Mouse (Mus musculus): Measurements from ENCODE around the gene Barhl2. TPM values are rescaled to one million over a fixed set of nuclear protein-coding genes. Genes with fewer than 3 reads are reported as not detected.

Barhl2 gene
- polyA plus RNA-seq, 1 experiment from 2014 or later, result 1.8 TPM

DNA sequence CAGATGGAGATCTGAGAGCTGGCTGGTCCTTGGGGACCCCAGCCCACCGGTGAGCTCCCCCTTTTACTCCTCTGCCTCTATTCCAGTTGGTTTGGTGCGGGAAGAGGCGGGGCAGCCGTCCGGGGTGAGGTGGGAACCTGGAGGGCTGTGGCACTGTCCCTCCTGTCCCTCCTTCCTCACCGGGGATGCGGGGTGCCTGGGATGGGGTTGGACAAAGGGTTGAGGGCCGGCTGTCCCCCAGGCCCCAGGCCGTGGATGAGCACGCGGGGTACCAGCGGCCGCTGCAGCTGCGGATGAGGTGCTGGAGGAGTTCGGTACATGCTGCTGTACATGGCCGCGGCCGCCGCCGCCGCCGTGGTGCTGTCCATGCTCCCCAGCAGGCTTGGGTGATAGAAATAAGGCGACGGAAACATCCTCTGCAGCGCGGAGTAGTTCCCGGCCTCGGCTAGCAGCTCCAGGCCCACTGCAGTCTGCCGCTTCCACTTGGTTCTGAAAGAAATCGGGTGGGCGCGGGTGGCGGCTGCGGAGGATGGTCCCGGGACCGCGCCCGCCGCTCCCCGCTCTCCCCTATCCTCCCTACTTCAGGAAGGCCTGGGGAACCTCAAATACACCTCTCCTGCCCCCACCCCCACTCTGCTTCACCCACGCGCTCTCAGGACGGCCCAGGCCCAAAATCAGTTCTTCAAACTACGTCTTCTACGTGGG, 4.6 kb downstream of the Barhl2 start:
- H3K9me3 ChIP-seq (replicated peaks), result no peaks in the 10 kb centered on the region
- no peak for ATAC-seq (ENCODE audit: low FRiP score)
- peaks cover 18% of the 10 kb centered on the region for H3K4me1 ChIP-seq
- peak overlapping the region; percentile 16 for H3K4me3 ChIP-seq (replicated peaks)
- peaks cover 81% of the 10 kb centered on the region for H3K27me3 ChIP-seq (replicated peaks)
- WGBS, result under 1% methylated on average over 44 of the region's 45 CpGs
- H3K4me2 ChIP-seq, result no peak overlapping the region
- H3K9ac ChIP-seq (replicated peaks), result no peak overlapping the region
- H3K27ac ChIP-seq (replicated peaks), result no peak overlapping the region
- no peaks in the 10 kb centered on the region for H3K36me3 ChIP-seq

- no peak overlapping the region for H3K9ac ChIP-seq (replicated peaks)
- H3K27me3 ChIP-seq (replicated peaks), result peaks cover 83% of the 10 kb centered on the region
- peaks cover 17% of the 10 kb centered on the region for H3K4me1 ChIP-seq
- WGBS, result 4% methylated on average over 4 of the region's 4 CpGs
- H3K36me3 ChIP-seq, result no peaks in the 10 kb centered on the region
- no peaks in the 10 kb centered on the region for H3K9me3 ChIP-seq (replicated peaks)
- no peak overlapping the region for H3K4me2 ChIP-seq
- no peak overlapping the region for H3K4me3 ChIP-seq (replicated peaks)
- H3K27ac ChIP-seq (replicated peaks), result no peak overlapping the region
- no peak for ATAC-seq (ENCODE audit: low FRiP score)
These were observed 5.3 kb downstream of the Barhl2 start for GRCm38 (mm10) chr5:106452686-106453085.

DNA sequence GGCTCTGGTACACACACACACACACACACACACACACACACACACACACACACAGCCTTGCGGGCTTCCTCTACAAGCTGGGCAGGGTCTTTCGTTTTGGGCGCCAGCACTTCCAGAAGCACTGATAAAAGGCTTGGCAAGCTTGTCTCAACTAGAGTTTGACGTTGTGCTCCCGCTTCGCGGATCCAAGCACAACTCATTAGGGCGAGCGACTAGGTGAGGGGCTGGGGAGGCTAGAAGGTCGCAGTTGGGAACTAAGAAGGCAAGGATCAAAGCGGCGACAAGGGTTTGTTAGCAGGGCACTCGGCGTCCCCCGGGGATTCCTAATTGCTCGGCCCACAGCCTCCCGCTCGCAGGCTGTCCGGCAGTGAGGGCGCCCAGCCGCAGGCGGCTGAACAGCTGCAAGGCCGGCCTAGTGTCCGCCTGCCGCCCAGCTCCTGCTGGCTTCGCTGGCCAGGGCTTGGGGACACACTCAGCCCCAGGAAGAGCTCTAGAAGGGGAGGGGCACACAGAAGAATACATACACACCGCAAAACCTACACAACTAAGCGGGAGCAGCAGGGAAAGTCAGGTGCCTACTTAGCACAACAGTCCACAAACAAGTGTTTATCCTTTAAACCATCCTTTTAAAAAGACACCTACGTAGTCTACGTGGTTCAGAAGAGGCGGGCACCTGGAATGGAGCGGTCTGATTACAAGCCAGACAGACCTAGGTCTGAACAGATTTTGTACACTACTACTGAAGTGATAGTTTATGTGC, 6.1 kb downstream of the Barhl2 start:
- no peaks in the 10 kb centered on the region for H3K9me3 ChIP-seq (replicated peaks)
- no peak overlapping the region for H3K27ac ChIP-seq (replicated peaks)
- ATAC-seq (ENCODE audit: low FRiP score), result no peak
- peak overlapping the region; percentile 19; the same call in 1 of the 2 replicates for H3K4me2 ChIP-seq
- WGBS, result 1% methylated on average over 32 of the region's 32 CpGs
- H3K27me3 ChIP-seq (replicated peaks), result peaks cover 86% of the 10 kb centered on the region
- H3K4me1 ChIP-seq, result peaks cover 17% of the 10 kb centered on the region
- peak overlapping the region; percentile 13; the same call in 1 of the 2 replicates for H3K4me3 ChIP-seq (replicated peaks)
- no peaks in the 10 kb centered on the region for H3K36me3 ChIP-seq
- no peak overlapping the region for H3K9ac ChIP-seq (replicated peaks)

DNA sequence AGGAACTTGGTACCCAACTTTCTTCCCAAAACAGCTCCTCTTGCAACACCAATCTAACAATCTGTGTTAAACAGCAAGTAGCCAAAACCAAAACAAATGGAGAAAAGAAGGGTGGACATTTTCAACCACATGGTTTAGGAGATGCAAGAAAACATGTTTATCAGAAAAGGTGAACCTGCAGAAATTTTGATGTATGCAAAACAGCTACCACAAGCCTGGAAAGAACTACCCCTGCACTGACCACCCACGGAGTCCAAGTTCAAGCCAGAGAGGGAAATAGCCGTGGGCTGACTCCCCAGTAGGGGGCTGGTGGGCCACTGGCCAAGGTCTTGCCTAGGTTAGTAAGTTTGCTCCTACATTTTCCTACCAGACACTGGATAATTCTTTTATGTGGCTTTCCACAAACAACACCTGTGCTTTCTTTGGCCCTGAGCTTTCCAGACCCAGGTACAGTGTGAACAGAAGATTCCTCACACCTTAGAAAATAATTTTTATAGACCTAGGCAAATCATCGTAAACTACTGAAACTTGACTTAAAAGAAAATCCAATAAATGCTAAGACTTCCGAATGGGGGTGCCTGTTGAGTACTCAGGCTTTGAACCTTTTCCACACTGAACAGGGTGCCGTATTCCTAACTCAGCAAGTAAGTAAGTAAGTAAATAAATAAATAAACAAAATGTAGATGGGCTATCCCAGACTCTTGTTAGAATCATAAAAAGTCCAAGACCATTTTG, 7.4 kb downstream of the Barhl2 start:
- no peak for ATAC-seq (ENCODE audit: low FRiP score)
- Histone ChIP-seq H3K9me3 (replicated peaks) (no peaks in the 10 kb centered on the region), H3K4me1 (peaks cover 17% of the 10 kb centered on the region), H3K4me2 (no peak overlapping the region), H3K4me3 (replicated peaks) (no peak overlapping the region), H3K27ac (replicated peaks) (no peak overlapping the region), H3K27me3 (replicated peaks) (peaks cover 91% of the 10 kb centered on the region), H3K9ac (replicated peaks) (no peak overlapping the region), H3K36me3 (no peaks in the 10 kb centered on the region)
- WGBS, result 4% methylated on average over 5 of the region's 5 CpGs

- Histone ChIP-seq H3K4me2 (no peak overlapping the region), H3K36me3 (no peaks in the 10 kb centered on the region), H3K4me3 (replicated peaks) (no peak overlapping the region), H3K27ac (replicated peaks) (no peak overlapping the region), H3K9me3 (replicated peaks) (no peaks in the 10 kb centered on the region), H3K9ac (replicated peaks) (no peak overlapping the region), H3K4me1 (peaks cover 17% of the 10 kb centered on the region), H3K27me3 (replicated peaks) (peaks cover 90% of the 10 kb centered on the region)
- WGBS, result 8% methylated on average over 4 of the region's 4 CpGs
- ATAC-seq (ENCODE audit: low FRiP score), result no peak
These were observed 8.1 kb downstream of the Barhl2 start for GRCm38 (mm10) chr5:106449720-106450425.

DNA sequence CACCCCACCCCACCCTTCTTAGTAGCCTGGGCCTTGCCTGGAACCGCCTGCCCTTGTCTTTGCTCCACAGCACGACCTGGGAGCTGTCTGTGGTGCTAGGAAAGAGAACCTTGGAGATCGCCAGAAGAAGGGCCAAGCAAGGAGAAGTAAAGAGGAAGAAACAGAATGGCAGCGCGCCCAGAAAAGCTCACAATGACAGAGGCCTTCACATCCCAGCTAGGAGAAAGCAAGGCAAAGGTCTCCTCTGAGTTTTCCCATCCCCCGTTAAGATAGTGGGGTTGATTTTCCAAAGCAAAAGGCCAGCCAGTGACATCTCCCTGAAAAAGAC, 9.2 kb downstream of the Barhl2 start:
- no peak for ATAC-seq (ENCODE audit: low FRiP score)
- H3K4me1 ChIP-seq, result peaks cover 16% of the 10 kb centered on the region
- H3K27me3 ChIP-seq (replicated peaks), result peaks cover 87% of the 10 kb centered on the region
- under 1% methylated on average over 6 of the region's 6 CpGs for WGBS
- H3K27ac ChIP-seq (replicated peaks), result no peak overlapping the region
- H3K9me3 ChIP-seq (replicated peaks), result no peaks in the 10 kb centered on the region
- no peak overlapping the region for H3K4me3 ChIP-seq (replicated peaks)
- no peaks in the 10 kb centered on the region for H3K36me3 ChIP-seq
- H3K4me2 ChIP-seq, result no peak overlapping the region
- no peak overlapping the region for H3K9ac ChIP-seq (replicated peaks)

GRCm38 (mm10) chr5:106447951-106448797, 9.8 kb downstream of the Barhl2 start:
- Histone ChIP-seq H3K9me3 (replicated peaks) (no peaks in the 10 kb centered on the region), H3K9ac (replicated peaks) (no peak overlapping the region), H3K27ac (replicated peaks) (no peak overlapping the region), H3K4me2 (peak overlapping the region; percentile 29), H3K4me1 (peaks cover 10% of the 10 kb centered on the region), H3K27me3 (replicated peaks) (peaks cover 85% of the 10 kb centered on the region), H3K36me3 (no peaks in the 10 kb centered on the region), H3K4me3 (replicated peaks) (no peak overlapping the region)
- ATAC-seq (ENCODE audit: low FRiP score), result 0 out of 2 replicates have a peak, but pooled peaks have one; percentile 31
- WGBS, result 2% methylated on average over 50 of the region's 50 CpGs

- peaks cover 86% of the 10 kb centered on the region for H3K27me3 ChIP-seq (replicated peaks)
- peaks cover 8% of the 10 kb centered on the region for H3K4me1 ChIP-seq
- no peak overlapping the region for H3K27ac ChIP-seq (replicated peaks)
- WGBS, result 28% methylated on average over 14 of the region's 14 CpGs
- no peak overlapping the region for H3K4me3 ChIP-seq (replicated peaks)
- ATAC-seq (ENCODE audit: low FRiP score), result no peak
- H3K4me2 ChIP-seq, result no peak overlapping the region
- H3K36me3 ChIP-seq, result no peaks in the 10 kb centered on the region
- no peak overlapping the region for H3K9ac ChIP-seq (replicated peaks)
- no peaks in the 10 kb centered on the region for H3K9me3 ChIP-seq (replicated peaks)
These were observed 10.7 kb downstream of the Barhl2 start for GRCm38 (mm10) chr5:106447091-106447820.

GRCm38 (mm10) chr5:106446593-106446992, 11.4 kb downstream of the Barhl2 start:
- H3K4me3 ChIP-seq (replicated peaks), result no peak overlapping the region
- no peak overlapping the region for H3K27ac ChIP-seq (replicated peaks)
- no peak overlapping the region for H3K4me2 ChIP-seq
- H3K27me3 ChIP-seq (replicated peaks), result peaks cover 79% of the 10 kb centered on the region
- peaks cover 8% of the 10 kb centered on the region for H3K4me1 ChIP-seq
- 3% methylated on average over 8 of the region's 8 CpGs for WGBS
- H3K9me3 ChIP-seq (replicated peaks), result no peaks in the 10 kb centered on the region
- no peak for ATAC-seq (ENCODE audit: low FRiP score)
- H3K9ac ChIP-seq (replicated peaks), result no peak overlapping the region
- H3K36me3 ChIP-seq, result no peaks in the 10 kb centered on the region

GRCm38 (mm10) chr5:106445681-106446080, 12.3 kb downstream of the Barhl2 start:
- Histone ChIP-seq H3K4me3 (replicated peaks) (no peak overlapping the region), H3K27me3 (replicated peaks) (peaks cover 72% of the 10 kb centered on the region), H3K9ac (replicated peaks) (no peak overlapping the region), H3K36me3 (no peaks in the 10 kb centered on the region), H3K4me1 (peaks cover 8% of the 10 kb centered on the region), H3K9me3 (replicated peaks) (no peaks in the 10 kb centered on the region), H3K27ac (replicated peaks) (no peak overlapping the region), H3K4me2 (no peak overlapping the region)
- ATAC-seq (ENCODE audit: low FRiP score), result no peak
- WGBS, result 84% methylated on average over 3 of the region's 3 CpGs

All from neural tube, embryonic 15.5 days (tissue).